Mouse (Mus musculus): ENCODE results near the gene 2610318N02Rik. TPM values are rescaled to one million over a fixed set of nuclear protein-coding genes. Genes with fewer than 3 reads are reported as not detected.
"Not testable (repeated sequence)": the region's sequence is repeated elsewhere in the genome, so short reads cannot be mapped to it uniquely, and the experiment has no call there.

2610318N02Rik gene
- not detected for total RNA-seq (2021)
- long read RNA-seq, experiment 1: 0 reads
- long read RNA-seq, experiment 2: 0 reads

DNA sequence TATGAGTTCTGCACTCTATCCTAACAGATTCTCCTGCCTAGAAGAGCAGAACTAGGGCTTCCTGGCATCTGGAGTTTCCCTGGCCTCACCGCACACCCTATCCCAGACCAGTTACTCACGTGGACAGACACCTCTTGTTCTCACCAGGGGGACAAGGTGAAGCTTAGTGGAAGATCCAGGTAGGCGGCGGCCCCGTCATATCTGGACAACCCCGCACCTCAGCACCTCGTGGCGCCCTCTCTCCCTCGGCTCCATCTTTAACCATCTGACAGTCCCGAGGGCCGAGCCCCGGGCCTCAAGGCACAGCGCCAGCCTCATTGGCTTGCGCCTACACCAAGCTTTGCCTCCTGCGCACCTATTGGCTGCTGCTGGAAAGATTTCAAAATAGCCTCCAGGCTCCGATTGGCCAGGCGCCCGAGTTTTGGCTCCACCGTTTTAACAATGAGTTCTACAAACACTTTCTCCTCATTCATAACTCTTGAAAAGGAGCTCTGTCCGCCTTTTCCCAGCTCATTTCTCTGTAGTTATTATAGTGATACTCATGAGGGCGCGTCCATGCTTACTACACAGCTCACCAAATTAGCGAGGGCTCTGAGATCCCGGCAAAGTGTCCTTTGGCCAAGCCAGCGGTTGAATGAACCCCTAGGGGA is at the start of gene 2610318N02Rik:
Gene 2610318N02Rik, minus strand, starts transcription at position 297 of the 650 bp plus-strand sequence.
- DNase-seq: peak; percentile 54 to 56

DNA sequence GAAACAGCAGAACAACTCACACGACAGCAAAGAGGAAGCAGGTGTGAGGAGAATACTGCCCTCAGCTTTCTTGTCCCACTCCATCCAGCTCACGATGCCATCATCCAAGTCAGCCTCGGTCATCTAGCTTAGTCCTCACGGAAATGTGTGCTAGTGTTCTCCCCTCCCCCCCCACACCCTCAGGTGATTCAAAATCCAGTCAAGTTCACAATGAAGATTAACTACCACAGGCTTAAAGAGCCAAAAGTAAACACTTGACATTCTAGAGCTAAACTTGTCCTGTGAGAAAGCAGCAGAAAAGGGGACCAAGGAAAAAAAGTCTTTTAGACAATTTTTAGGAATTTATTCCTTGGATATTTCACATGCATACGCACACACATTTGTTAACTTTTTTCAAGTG is 43.1 kb upstream of the 2610318N02Rik start:
- no peak for DNase-seq

DNA sequence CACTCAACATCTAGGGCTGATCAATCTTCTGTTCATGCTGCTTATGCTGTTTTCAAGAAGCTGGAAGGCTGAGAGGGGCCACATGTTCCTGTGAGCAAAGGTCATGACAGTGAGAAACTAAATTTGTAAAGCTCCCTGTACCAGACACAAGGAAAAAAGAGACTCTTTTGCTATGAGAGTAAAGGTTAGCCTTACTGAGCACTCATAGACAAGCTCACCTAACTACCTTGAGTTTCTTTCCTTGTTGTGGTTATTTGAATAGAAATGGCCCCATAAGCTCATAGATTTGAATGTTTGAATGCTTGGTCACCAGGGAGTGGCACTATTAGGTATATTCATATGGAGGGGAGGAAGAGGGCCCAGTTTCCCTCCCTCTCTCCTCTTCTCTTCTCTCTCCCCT is 42.2 kb upstream of the 2610318N02Rik start:
- no peak for DNase-seq

DNA sequence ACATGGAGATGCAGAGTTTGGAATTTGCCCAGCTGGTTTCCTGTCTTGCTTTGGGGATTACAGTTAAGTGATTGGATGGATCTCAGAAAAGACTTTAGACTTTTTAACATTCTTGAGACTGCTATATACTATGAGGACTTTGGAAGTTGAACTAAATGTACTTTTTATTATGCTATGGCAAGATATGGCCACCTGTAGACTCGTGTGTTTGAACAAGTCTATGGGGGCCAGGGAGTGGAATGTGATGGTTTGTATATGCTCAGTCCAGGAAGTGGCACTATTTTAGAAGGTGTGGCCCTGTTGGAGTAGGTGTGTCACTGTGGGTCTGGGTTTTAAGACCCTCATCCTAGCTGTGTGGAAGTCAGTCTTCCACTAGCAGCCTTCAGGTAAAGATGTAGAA is 40.5 kb upstream of the 2610318N02Rik start:
- not testable (repeated sequence) for DNase-seq

DNA sequence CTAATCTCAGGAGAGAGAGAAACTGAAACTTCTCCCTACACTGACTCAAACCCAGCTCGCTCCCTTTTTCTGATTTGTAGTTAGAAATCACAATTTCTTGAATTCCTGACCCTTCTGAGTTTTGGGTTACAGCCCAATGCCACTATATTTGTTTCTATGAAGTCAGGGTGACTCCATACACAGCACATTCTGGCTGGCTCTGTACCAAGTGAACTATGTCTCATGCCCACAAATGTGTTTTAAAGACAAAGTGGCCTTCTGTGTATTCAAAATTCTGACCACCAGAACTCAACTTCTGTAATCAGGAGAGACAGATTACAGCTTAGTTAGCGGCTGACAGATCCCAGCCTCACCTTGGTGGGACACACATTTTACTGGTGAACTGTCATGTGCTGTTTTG is 29.4 kb upstream of the 2610318N02Rik start:
- no peak for DNase-seq

DNA sequence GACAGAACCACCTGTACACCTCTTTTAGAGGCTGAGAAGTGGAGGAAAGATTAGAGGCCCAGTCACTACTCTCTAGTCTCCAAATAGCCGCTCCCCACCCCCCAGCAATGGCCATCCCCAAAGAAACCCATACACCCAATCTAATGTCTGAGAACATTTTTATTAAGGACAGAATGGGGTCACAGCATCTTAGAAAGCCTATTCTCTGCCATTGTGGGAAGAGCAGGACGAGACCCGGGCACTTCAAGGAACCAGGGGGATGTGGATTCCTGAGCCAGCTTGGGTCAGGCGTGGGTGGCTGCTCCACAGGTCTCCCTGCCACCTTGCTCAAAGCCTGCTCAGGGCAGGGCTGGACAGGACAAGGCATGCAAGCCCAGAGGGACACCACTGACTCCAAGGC is 26.9 kb upstream of the 2610318N02Rik start:
- DNase-seq: no peak

DNA sequence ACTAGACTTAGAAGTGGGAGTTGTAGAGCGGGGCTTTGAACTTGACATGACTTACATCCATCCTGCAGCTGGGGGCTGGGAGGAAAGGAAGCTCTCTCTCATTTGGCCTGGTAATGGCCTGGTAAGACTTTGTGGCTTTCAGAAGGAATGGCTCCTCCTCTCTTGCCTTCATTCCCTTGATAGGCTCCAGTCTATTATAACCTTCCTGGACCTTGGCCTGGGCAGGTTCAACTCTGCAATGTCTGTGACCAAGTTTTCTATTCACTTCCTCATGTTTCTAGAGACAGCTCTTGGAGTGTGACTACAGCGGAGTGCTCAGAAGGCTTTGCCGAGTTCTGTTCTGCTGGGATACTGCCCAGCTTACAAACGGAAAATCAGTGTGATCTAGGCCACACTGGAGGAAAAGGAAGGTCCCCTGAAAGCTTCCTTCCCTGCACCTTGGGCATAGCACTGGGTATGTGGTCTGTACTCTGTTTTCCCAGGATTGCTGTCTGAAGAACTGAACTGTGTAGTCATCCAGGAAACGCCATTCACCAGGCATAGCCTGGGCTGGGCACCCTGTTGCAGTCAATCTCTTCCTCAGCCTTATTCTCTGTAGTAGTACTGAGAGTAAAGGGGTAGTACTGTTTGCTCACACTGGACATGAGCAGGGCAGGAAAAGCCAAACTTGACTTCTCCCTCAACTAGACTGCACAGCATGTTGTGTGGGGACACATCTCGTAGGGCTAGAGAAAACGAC is 25.7 kb upstream of the 2610318N02Rik start:
- DNase-seq: no peak

DNA sequence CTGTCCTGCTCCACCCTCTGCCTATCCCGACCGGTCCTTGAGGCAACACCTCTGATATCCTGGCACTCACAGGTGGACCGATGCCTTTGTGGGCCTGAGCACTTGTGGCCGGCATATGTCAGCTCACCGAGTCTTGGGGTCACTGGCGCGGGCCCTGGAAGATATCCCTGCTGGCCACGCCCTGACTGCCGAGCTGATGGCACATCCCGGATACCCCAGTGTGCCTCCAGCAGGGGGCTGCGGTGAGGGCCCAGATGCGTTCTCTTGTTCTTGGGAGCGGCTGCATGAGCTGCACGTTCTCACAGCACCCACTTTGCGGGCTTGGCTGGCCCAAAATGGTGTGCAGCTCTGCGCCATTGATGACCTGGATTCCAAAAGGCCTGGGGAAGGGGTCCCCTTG is 23.1 kb upstream of the 2610318N02Rik start:
- DNase-seq: peak in 1 of 2 experiments; percentile 19

DNA sequence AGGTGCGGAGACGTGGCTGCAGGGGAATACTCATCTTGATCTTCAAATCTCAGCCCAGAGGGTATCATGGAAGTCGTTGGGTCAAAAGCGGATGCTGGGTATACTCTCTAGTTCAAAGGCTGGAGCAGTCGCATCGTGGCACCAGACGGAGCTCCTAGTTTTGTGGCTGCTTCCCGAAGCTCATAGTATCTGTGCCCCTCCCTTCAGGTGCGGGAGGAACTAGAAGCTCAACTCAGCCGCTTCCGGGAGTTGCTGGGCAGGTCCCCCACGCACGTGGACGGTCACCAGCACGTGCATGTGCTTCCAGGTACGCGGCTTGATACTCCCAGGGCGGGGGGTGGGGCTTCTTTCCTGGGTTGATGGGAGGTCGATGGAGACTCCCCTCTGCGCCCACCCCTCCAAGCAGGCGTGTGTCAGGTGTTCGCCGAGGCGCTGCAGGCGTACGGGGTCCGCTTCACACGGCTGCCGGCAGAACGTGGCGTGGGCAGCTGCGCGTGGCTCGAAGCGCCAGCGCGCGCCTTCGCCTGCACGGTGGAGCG is 22.5 kb upstream of the 2610318N02Rik start:
- DNase-seq: no peak

DNA sequence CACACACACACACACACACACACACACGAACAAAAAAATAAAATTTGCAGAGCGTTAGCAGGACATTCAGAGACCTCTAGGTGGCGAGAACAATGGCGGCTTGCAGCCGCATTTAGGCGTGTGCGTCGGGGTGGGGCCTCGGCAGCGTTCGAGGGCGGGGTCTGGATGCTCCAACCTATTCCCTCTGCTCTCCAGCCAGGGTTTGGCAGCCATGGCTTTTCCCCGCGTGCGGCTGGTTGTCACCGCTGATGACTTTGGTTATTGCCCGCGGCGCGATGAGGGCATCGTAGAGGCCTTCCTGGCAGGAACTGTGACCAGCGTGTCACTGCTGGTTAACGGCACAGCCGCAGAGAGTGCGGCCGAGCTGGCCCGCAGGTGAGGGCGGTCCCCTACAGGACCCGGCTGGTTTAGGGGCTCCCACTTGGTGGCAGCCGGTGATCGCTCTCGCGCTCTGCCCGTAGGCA is 21.8 kb upstream of the 2610318N02Rik start, which contains the start of gene Ccdc116:
Gene Ccdc116, minus strand, starts transcription at position 458 of the 464 bp plus-strand sequence.
- DNase-seq: peak; percentile 79 to 80

DNA sequence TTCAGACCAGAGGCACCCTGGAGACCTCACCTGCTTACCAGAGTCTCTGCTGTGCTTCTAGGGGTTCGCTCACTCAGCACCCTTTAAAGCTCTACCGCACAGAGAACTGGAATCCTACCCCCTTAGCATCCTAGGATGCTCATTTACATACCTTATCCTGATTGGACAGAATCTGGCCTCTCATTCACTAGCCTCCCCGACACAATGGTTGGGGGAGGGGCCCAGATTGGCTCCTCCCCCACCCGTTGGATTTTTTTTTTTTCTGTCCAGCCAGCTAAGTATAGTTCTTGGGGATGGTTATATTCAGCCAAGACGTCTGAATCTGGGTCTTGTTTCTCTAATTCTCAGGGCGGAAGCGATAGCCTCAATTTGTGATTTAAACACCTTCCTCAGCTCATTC is 19.4 kb upstream of the 2610318N02Rik start, which contains the start of gene Ydjc:
Gene Ydjc, plus strand, starts transcription at position 283 of the 400 bp plus-strand sequence.
- no peak for DNase-seq

DNA sequence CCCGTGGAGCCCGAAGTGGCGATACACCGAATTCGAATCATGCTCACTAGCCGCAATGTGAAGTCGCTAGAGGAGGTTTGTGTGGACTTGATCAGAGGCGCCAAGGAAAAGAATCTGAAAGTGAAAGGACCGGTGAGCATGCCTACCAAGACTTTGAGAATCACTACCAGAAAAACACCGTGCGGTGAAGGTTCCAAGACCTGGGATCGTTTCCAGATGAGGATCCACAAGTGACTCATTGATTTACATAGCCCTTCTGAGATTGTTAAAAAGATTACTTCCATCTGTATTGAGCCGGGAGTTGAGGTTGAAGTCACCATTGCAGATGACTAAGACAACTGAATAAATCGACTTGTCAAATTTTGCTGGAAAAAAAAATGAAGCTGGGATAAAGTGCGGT is 12.4 kb upstream of the 2610318N02Rik start:
- DNase-seq: no peak

DNA sequence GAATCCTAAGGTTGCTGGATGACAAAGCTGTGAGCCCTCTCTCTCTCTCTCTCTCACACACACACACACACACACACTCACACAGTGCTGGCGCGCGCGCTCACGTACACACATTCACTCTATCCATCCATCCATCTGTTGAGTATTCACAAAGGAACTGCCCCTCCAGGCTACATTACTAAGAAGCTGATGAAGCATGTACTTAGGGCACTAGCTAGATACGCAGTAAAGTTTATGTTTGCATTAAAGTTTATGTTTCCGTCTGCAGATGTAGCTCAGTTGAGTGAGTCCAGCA is 7.9 kb upstream of the 2610318N02Rik start:
- no peak for DNase-seq

DNA sequence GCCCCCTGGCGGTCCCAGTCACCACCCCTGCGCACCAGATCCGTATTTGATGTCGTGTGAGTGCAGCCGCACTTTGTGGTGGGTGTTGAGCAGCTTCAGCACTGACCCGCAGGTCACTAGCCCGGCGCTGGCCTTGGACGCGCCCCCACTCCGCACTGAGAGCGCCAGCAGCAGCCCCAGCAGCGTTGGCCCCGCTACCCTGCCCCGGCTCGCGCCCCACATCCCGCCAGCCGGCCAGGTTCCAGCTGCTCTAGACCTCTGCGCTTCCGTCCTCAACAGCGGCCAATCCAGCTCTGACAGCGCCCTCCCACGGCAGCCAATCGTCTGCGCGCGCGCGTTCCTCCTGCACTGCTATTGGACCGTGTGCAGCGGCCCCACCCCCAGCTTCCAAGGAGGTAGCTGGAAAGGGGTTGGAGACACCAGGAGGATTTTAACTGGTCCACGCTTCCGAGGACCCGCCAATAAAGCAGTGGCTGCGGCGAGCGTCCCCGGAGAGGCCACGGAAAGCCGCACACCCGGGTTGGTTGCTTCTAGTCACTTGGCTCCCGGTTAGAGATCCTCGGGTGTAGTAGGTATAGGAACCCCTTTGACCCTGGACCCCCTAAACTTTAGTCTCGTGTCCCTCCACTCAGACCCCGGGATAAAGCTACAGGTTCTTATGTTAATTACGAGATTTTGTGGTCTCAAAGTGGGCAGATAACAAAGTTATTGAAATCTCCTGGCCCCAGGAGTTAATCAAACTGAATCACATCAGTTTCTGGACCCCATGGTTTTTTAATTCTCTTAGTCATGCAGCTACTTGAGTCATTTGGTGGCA is 7.3 kb upstream of the 2610318N02Rik start, which contains the start of gene Sdf2l1:
Gene Sdf2l1, minus strand, starts transcription at position 295 of the 817 bp plus-strand sequence.
- DNase-seq: peak; percentile 97 to 98

DNA sequence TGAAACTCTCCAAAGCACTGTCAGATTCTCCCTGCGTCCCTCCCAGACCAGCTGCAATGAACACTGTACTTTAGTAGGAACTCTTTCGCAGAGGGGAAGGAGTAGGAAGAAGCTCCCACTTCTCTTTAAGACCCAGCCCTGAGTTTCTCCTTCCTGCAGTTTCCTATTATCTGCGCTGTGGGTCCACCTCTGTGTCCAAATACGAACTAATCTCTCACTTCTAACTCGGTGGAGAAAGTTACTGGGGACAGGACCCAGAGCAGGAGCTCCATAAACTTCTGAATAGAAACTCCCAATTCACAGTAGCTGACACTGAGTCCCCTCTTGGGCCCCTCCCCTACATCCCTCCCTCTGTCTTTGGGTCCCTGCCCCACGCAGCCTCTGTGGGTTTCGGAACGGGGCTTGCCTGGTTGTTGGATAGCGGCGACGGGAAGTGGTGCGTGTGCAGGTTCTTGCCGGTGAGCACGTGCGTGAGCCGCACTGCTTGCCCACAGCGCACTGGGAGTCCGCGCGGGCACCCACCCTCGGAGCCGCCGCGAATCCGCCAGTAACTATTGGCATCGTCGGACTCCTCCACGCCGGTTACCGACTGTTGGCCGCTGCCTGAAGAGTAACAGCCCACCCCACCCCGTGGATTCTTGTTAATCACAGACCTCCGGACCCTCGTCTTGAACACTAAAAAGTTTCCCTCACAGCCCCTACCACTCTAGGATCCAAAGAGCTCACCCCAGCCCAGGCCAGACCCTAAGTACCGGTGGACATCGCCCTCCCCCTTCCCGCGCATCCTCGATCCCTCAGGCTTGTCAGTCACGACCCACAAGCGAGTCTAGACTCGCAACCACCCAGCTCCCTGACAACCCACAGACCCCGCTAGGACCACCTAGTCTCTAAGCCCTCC is 6.5 kb upstream of the 2610318N02Rik start:
- DNase-seq: no peak

DNA sequence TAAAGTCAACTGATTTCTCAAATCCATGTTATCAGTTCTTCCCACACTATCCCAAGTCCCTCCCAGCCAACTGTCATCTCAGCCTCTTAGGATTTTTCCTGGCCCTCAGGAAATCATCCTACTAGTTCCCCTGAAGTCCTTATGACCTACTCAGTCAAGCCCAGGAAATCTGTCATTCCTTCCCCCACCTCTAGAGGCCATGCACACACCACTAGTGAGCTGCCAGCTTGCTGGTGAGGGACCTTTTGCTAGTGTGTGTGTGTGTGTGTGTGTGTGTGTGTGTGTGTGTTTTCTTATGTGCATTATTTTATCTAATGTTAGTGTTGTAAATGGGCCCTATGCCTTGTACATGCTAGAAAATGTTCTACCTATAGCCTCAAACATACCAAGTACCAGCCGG is 2.3 kb upstream of the 2610318N02Rik start:
- peak; percentile 41 to 55 for DNase-seq

DNA sequence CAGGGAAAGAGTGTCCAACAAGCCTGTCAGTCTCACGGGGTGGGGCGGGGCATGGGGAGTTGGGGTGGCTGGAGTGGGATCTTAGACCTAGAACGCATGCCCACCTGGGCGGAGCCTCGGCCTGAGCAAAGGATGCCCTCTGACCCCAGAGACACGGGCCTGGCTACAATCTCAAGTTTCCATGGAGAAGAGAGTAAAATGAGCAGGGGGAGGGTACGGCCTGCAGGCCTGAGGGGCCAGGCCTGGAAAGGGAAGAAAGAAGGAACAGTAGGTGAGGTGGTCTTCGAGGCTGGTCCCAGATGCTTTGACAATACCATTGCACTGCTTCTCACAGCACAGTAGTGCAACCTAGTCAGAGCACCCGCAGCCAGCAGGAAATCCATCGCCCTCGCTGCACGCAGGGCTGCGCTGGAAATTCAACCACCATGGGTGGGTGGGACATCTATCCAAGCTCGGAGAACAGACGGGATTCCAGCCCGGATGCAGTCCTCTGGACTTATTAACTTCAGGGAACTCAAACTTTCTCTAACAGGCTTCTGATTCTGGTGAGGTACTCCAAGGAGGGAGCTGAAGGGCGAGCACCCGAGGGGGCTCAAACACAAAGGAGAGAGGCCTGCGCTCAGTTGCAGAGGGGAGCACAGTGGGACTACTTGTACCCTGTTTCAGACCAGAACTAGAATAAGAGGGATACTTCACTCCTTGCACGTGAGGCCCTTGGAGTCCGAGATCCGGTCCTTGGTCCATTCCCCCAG is 672 bp downstream of the 2610318N02Rik start:
- no peak for DNase-seq

DNA sequence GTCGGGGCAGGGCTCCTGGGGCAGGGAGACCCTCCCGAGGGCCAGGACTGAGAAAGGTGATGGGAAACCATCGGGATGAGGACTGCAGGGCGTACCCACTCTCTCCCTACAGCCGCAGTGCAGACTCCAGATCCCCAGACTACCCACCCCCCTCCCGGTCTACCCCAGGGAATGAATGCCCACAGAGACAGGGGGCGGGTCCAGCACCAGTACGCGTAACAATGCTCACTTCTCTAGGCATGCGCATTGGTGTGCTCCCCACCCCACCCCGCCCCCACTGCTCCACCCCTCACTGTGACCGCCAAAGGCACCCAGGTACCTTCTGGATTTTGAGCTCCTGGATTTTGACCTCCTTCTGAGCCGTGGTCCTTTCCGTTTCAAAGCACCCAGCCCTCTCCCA is 3.4 kb downstream of the 2610318N02Rik start:
- DNase-seq: no peak

DNA sequence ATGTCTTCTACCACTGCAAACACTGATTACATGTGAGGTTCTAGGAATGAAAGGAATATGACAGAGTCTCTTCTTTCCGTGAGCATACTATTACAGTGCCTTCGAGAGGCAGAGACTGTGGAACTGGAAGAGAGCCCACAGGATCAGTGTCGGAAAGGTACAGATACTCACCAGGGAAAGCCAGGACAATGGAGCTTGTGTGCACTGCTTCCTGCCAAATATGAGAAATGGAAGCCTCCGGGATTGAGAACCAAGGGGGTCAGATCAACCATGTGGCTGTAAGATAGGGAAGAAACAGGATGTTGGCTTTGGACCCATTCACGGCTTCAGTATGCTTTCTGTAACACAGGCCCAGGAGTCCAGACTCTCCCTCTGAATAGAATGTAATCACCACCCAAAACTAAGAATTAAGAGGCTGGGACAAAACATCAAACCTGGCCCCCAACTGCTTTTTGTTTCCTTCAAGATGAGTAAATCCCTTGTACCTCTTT is 7.6 kb downstream of the 2610318N02Rik start:
- DNase-seq: no peak
